Mouse (Mus musculus): ENCODE results near the gene Cc2d2b. TPM values are rescaled to one million over a fixed set of nuclear protein-coding genes. Genes with fewer than 3 reads are reported as not detected.

The Cc2d2b gene
- polyA plus RNA-seq, 1 experiment: 0.34 TPM

DNA sequence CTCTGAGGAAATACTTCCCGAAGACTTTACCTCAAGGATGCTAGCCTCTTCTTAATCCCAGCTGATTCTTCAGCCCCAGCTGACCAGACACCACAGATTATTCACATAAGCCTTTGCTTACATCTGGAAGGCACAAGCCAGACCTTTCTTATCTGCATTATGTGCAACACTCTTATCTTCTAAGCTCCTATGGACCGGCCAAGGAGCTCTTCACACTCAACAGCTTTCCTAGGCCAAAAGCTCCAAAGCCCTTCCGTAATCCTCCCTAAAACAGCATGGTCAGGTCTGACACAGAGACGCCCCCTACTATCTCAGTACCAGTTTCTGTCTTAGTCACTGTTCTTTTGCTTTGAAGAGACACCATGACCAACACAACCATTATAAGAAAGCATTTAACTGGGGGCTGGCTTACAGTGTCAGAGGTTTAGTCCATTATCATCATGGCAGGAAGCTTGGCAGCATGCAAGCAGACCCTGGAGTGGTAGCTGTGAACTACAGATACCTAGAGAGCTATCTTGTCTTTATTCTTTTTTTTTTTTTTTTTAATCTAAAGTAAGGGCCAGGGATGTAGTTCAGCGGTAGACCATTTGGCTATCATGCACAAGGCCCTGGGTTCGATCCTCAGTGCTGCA is 69.5 kb downstream of the Cc2d2b start:
- no peak for DNase-seq (ENCODE audit: low read depth)
- no peak for TF ChIP-seq CTCF (IDR thresholded peaks at IDR 0.05; ENCODE audit: borderline replicate concordance, extremely low read depth, insufficient read depth, insufficient read length)
- no peak for TF ChIP-seq POLR2A (IDR thresholded peaks at IDR 0.05; ENCODE audit: borderline replicate concordance, extremely low read depth, insufficient read depth, insufficient read length, poor library complexity, severe bottlenecking)

DNA sequence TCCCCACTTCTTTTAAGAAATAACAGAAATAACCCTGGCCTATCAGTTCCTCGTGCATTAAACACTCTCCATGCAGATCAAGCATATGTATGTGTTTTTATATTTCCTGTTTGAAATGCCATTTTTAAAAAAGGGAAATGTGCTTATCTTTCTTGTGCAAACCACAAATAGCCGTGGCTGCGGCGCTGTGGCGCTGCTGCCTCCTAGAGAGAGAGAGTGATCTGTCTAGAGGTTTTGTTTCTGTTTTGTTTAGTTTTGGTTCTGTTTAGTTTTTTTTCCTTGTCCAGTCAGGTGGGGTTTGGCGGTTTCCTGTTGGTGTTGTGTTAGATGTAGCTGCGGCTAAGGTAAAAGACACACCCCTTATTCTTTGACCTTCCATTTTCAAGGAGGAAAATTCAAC is 70.2 kb downstream of the Cc2d2b start:
- no peak for DNase-seq (ENCODE audit: low read depth)
- TF ChIP-seq POLR2A (IDR thresholded peaks at IDR 0.05; ENCODE audit: borderline replicate concordance, extremely low read depth, insufficient read depth, insufficient read length, poor library complexity, severe bottlenecking) (no peak), CTCF (IDR thresholded peaks at IDR 0.05; ENCODE audit: borderline replicate concordance, extremely low read depth, insufficient read depth, insufficient read length) (no peak)

DNA sequence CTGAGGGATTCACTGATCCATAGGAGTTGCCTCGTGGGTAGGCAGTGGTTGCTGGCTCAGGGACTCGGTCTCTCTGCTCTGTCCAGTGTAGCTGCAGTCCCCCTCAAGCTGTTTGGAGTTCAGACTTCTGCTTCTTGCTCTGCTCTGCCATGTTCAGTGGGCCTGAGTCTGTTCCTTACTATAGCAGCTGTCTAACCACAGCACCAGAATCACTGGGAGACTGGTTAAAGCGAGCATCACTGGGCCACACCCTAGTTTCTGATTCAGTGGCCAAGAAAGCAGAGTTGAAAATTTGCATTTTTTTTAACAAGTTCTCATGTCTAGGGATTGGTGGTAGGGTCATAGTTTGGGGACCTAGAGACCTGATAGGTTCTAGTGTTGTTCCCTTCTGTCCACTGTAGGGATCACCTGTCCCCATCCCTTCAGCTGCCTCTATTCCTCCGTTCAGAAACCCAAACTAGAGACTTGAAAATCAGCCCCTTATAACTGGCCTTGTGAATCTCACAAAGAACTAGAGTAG is 72.8 kb downstream of the Cc2d2b start:
- TF ChIP-seq POLR2A (IDR thresholded peaks at IDR 0.05; ENCODE audit: borderline replicate concordance, extremely low read depth, insufficient read depth, insufficient read length, poor library complexity, severe bottlenecking) (no peak), CTCF (IDR thresholded peaks at IDR 0.05; ENCODE audit: borderline replicate concordance, extremely low read depth, insufficient read depth, insufficient read length) (no peak)

DNA sequence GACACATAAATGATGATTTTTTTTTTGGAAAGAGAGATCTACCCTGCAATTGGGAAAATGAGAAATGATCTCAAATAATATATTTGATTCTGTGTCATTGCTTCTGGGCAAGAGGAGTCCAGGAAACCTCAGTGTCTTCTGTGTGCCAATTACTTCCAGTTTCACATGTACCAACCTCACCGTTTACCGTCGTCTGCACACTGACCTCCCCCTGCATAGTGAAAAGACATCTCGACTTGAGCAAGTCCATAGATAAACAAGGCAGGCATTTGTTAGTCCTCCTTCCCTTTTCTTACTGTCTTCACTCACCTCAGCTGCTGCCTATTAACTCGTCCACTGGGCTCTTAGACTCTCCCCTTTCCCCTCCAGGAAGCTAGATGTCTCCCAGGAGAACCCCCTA is 77.1 kb downstream of the Cc2d2b start:
- DNase-seq (ENCODE audit: low read depth): no peak
- TF ChIP-seq CTCF (IDR thresholded peaks at IDR 0.05; ENCODE audit: borderline replicate concordance, extremely low read depth, insufficient read depth, insufficient read length) (no peak), POLR2A (IDR thresholded peaks at IDR 0.05; ENCODE audit: borderline replicate concordance, extremely low read depth, insufficient read depth, insufficient read length, poor library complexity, severe bottlenecking) (no peak)

More for the DNA sequence above, 72.8 kb downstream of the Cc2d2b start:
- no peak for DNase-seq (ENCODE audit: low read depth)

DNA sequence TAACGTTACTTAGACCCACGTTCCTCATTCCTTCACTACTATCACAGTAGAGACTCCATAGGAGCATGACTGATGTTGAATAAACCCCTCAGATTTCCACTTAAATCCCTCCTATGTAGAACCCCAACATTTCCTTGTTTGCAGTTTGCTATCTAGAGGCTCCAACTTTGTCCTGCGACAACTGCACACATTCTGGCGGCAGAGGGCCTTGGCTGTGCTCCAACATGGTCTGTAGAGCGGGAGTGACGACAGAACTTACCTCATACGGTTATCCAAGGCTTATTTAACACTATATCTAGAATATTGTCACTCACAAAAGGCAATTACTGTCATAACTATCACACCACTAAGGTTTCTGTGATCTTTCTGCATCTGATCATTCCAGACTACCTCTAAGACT is 78.2 kb downstream of the Cc2d2b start:
- no peak for TF ChIP-seq POLR2A (IDR thresholded peaks at IDR 0.05; ENCODE audit: borderline replicate concordance, extremely low read depth, insufficient read depth, insufficient read length, poor library complexity, severe bottlenecking)
- no peak for TF ChIP-seq CTCF (IDR thresholded peaks at IDR 0.05; ENCODE audit: borderline replicate concordance, extremely low read depth, insufficient read depth, insufficient read length)
- no peak for DNase-seq (ENCODE audit: low read depth)

DNA sequence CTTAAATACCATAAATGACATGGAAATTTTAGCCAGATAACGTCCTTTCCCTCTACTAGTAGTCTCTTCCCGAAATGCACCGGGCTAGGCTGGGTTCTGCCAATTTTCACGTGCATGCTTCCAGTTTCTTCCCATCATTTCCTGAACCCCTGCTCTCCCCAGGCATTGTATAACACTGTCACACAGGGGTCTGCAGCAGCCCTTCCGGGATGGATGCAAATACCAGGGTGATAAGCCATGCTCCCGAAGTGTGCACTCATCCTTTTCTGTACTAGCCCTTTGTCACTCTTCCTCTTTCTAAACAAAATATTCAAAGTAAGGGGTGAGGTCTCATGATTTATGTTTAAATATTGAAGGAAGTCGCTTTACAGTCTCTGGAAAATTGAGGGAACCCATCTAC is 81.6 kb downstream of the Cc2d2b start:
- TF ChIP-seq CTCF (IDR thresholded peaks at IDR 0.05; ENCODE audit: borderline replicate concordance, extremely low read depth, insufficient read depth, insufficient read length) (no peak), POLR2A (IDR thresholded peaks at IDR 0.05; ENCODE audit: borderline replicate concordance, extremely low read depth, insufficient read depth, insufficient read length, poor library complexity, severe bottlenecking) (no peak)
- peak; percentile 17 for DNase-seq (ENCODE audit: low read depth)

DNA sequence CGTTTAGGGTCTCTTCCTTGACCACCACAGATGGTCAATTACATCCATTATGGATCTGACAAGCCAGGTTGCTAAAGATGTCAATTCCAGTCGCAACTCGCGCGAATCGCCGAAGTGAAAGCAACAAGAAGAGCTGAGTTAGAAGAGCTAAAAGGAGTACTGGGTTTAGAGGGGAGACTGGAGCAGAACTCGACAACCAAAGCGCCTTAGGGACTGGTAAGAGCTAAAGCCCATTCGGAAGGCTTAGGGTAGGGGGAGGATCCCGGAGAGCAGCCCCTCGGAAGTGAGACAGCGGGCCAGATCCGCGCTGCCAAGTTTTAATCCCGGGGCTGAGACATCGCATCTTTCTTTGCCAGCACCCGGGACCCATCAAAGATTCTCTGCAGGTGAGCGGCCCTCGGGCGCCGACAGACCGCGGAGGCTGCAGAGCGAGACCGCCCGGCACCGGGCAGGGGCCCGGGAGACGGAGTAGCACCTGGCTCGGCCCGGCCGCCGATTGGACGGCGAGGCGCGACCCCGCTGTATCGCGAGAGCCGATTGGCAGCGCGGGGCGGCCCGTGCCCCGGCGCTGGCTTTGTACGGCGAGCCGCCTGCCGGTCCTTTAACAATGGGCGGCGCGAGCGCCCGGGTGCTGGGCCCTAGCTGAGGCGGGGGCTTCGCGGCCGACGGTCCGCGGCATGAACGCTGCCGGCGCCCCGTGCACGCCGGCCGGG is 82.3 kb downstream of the Cc2d2b start, which contains the start of gene Ccnj:
Gene Ccnj, plus strand, starts transcription at position 577 of the 713 bp plus-strand sequence.
- DNase-seq (ENCODE audit: low read depth): peak; percentile 96
- TF ChIP-seq CTCF (IDR thresholded peaks at IDR 0.05; ENCODE audit: borderline replicate concordance, extremely low read depth, insufficient read depth, insufficient read length) (no peak), POLR2A (IDR thresholded peaks at IDR 0.05; ENCODE audit: borderline replicate concordance, extremely low read depth, insufficient read depth, insufficient read length, poor library complexity, severe bottlenecking) (peak; percentile 98)

DNA sequence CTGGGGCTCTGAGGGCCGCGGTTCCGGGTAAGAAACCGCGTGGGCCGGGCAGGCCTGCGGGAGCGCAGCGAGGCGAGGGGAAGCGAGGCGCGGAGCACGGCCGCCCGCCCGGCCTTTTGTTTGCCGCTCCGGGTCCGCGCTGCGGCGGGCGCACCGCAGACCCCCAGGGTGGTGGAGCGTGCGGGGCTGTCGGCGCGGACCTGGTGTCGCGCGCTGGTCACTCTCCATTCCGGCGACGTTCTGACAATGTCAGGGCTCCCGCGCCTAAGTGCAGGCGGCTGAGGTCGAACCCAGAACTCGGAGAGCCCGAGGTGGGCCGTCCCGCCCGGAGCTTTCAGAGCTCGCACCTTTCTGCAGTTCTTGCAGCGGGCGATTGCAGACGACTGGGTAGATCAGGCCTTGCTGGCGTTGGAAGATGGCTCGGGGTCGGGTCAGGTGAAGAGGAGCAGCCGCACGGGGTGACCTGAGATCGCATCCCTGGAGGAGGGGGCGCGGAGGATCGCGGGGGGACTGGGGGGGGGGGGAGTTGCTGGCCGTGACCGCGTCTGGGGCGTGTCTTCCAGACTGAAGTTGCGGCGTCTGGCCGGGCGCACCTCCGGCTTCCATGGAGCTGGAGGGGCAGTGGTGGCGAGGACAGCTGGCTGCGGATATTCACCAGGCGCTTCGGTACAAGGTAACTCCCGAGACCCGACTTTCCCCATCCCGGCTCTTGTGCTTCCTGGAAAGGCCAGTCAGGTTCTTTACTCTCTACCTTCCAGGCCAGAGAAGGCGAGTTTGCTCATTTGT is 83.1 kb downstream of the Cc2d2b start:
- no peak for TF ChIP-seq POLR2A (IDR thresholded peaks at IDR 0.05; ENCODE audit: borderline replicate concordance, extremely low read depth, insufficient read depth, insufficient read length, poor library complexity, severe bottlenecking)
- no peak for TF ChIP-seq CTCF (IDR thresholded peaks at IDR 0.05; ENCODE audit: borderline replicate concordance, extremely low read depth, insufficient read depth, insufficient read length)
- peak; percentile 72 for DNase-seq (ENCODE audit: low read depth)

DNA sequence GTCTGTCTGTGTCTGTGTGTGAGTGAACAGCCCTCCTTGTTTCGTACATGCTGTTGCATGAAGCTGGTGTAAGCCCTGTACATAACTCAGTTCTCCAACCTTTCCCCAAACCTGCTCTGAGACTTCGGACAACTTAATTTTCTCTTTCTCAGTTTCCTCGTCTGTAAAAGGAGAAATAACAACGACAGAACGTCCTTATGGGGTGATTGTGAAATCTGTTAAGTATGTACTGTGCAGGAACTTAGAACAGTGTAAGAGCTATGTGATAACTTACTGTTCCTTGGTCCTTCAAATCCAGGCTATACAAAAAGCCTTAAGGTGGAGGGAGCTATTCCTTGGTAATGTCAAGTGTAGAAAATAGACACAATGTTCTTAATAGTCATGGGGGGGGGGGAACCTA is 83.8 kb downstream of the Cc2d2b start:
- no peak for DNase-seq (ENCODE audit: low read depth)
- TF ChIP-seq CTCF (IDR thresholded peaks at IDR 0.05; ENCODE audit: borderline replicate concordance, extremely low read depth, insufficient read depth, insufficient read length) (no peak), POLR2A (IDR thresholded peaks at IDR 0.05; ENCODE audit: borderline replicate concordance, extremely low read depth, insufficient read depth, insufficient read length, poor library complexity, severe bottlenecking) (no peak)

DNA sequence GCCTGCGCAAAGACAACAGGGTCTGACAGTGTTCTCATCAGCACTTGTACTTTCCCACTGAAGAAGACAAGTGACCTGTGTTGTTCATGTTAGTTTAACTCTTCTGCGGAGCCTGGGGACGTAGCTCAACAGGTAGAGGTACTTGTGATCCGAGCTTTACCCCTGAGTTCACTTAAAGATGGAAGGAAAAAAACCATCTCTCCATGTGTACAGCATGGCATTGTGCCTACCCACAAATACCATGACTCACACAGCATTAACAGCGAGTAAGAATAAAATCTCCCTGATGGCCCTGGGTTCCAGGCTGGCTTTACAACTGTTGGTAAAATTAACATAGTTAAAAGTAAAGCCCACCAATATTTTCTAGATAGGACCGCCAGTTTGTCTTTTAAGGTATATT is 85.9 kb downstream of the Cc2d2b start:
- TF ChIP-seq CTCF (IDR thresholded peaks at IDR 0.05; ENCODE audit: borderline replicate concordance, extremely low read depth, insufficient read depth, insufficient read length): no peak
- no peak for TF ChIP-seq POLR2A (IDR thresholded peaks at IDR 0.05; ENCODE audit: borderline replicate concordance, extremely low read depth, insufficient read depth, insufficient read length, poor library complexity, severe bottlenecking)
- no peak for DNase-seq (ENCODE audit: low read depth)

DNA sequence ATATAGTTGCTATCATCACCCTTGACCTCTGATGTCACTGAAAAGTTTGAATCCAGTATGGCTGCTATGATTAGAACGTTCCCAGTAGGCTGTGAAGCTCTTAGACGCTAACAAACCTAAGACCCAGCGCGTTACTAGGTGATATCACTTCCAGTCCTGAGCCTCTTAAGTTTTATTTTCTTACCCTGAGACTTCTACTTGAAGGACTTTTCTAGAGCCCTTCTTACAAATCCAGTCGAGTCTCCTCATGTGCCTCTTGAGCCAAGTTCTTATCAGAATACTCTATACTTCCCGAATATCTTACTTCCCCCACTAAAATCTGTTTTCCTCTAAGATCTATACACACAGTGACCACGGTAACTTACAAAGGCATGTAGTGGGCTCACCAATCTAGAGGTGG is 89.7 kb downstream of the Cc2d2b start:
- no peak for TF ChIP-seq CTCF (IDR thresholded peaks at IDR 0.05; ENCODE audit: borderline replicate concordance, extremely low read depth, insufficient read depth, insufficient read length)
- no peak for TF ChIP-seq POLR2A (IDR thresholded peaks at IDR 0.05; ENCODE audit: borderline replicate concordance, extremely low read depth, insufficient read depth, insufficient read length, poor library complexity, severe bottlenecking)
- no peak for DNase-seq (ENCODE audit: low read depth)
